Mouse (Mus musculus) MN1 (cell line): ENCODE measurements around the gene Vkorc1.
"Not testable (repeated sequence)": the region's sequence is repeated elsewhere in the genome, so short reads cannot be mapped to it uniquely, and the experiment has no call there.

ENCODE experiments used
- DNase-seq: peaks from one replicate; pipeline ENCODE4 v3.0.0-alpha.2; 2016; ENCODE audit warnings: low spot score

Vkorc1 gene

DNA sequence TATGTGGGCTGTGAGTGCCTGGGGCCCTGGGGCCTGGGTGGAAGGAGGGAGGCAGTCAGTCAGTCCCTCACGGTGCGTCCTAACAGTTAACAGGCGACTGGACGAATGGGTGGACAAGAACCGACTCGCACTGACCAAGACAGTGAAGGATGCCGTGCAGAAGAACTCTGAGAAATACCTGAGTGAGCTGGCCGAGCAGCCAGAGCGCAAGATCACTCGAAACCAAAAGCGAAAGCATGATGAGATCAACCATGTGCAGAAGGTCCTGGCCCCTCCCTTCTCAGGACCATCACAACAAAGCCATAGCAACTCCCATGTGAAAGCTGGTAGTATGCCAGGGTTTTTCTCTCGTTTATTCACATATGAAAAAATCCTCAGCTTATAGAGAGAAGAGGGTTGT is 19.9 kb upstream of the Vkorc1 start:
- DNase-seq, result peak; percentile 79

DNA sequence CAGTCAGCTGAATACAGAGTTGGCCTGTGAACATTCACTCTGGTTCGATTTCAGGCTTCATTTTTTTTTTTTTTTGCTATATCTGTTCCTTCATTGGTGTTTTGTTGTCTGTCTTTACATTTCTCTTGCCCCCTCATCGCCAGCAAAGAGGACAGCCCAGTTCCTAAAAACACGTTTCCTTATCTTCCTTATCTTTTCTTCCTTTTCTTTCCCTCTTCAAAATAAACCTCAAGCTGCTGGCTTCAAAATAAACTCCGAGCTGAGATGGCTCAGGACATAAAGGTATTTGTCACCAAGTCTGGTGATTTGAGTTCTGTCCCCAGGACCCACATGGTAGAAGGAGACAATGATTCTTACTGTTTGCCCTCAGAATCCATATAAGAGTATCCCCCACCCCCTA is 17.5 kb upstream of the Vkorc1 start:
- DNase-seq, result no peak

DNA sequence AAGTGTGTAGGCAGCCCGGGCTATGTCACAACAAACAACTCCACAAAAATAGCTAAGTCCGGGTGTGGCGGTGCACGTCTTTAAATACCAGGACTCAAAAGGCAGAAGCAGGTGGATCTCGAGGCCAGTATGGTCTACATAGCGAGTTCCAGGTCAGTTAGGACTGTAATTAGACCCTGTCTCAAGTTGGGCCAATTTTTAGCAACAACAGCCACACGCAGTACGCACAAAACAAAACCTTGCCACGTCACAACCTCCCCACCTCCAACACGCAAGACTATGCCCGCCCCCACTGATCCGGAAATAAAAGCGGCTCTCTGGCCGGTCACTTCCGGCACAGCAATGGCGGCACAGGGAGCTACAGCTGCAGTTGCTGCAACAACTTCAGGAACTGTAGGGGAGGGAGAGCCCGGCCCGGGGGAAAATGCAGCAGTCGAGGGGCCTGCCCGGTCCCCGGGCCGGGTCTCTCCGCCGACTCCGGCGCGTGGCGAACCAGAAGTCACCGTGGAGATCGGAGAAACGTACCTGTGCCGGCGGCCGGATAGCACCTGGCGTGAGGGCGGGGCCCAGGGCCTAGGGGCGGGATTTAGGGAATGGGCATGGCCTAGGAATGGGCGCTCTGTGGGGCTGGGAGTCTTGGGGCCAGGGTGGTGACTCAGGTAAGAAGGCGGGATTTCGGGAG is 16.9 kb upstream of the Vkorc1 start, which contains the start of gene Kat8:
Gene Kat8, plus strand, starts transcription at position 327 of the 682 bp plus-strand sequence.
- peak; percentile 91 for DNase-seq

DNA sequence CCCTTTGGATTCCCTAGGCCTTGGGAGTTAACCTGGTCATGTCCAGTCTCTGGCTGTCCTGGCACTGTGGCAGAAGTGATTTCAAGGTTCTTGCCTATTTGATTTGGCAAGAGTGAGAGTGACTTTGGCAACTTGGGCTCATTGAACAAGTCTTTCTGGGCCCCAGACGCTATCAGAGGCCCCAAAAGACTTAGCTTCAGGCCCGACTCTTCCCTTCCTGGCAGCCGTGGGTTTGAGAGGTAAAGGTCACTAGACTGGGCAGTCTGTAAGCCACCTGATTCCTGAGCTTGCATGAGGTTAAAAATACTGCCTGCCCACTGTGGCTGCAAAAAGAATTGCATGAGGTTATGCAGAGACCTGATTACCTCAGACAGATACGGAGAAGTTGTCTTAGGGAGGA is 13.2 kb upstream of the Vkorc1 start:
- no peak for DNase-seq

DNA sequence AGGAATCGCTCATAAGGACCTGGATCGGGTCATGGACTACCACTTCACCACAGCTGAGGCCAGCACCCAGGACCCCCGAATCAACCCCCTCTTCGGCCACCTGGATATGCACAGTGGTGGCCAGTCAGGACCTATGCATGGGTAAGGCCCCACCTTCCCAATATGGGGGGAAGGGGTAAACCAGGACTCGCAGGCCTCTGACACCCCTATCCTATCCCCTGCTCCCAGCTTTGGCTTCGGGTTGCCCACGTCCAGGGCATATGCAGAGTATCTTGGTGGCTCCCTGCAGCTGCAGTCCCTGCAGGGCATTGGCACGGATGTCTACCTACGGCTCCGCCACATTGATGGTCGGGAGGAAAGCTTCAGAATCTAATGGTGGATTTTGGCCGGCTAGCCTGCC is 12.5 kb upstream of the Vkorc1 start:
- no peak for DNase-seq

DNA sequence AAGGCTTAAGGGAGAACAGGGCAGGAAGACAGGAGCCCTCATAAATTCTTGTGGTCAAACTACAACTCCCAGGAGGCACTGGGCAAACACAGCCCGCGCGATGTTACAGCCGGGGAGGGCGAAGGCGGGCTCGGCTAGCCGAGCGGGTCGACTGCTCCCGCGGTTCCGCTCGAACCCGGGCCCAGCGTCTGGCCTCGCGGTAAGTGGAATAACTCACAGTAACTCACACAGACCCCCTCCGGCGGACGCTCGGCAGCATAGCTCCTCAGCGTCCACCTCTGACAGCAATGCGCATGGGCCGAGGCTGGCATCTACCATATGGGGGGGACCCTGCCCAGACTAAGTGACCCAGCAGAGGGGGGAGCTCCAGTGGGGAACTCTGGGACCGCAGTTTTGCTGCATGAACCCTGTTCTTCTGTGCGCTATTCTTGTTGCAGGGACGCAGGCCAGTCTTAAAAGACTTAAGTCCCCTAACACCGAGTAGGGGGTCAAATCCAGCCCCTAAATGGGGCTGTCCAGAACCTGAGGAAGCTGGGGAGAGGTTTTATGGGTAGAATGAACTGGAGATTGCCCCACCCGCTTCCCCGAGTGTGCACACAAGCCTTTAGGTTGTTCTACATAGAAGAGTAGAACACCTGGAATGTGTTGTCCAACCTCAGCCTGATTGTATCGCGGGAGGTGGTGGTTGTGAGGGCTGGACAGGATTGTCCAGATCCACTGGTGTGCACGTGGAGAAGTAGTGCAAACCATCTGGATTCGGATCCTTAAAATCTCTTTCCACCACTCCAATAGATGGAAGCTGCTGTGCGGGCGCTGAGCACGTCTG is 8.8 kb upstream of the Vkorc1 start, which contains the start of gene Bckdk:
Gene Bckdk, plus strand, starts transcription at position 112 of the 826 bp plus-strand sequence.
- DNase-seq, result peak; percentile 89

DNA sequence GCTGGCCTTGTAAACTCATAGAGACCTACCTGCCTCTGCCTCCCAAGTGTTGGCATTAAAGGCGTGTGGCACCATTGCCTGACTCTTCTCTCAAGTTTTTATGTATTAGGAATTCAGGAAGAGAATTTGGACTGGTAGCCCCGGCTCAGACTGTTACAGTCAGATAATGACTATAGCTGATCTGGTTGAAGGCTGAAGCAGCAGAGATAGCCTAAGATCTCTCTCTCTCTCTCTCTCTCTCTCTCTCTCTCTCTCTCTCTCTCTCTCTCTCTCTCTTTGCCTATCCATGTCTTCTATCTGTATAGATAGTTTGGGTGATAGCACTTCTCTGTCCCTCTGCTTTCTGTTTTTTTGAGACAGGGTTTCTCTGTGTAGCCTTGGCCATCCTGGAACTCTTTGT is 6.4 kb upstream of the Vkorc1 start:
- DNase-seq, result no peak

DNA sequence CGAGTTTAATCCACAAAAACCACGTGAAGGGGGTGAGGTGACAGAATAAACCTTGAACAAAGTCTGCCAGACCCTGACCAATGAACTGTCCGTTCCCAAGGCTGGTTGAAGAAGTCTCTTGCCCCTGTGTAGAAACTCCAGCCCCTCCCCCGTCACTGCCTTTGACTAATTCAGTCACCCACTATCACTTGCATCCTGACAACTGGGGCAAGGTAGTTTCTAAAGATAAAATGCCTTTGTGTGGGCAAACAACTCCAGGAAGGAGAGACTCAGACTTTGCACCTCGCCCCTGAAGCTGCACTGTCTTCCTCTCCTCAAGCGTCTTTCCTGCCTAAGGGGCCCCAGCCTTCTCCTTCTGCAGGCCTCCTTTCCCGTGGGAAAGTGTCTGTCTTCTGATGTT is 4.6 kb upstream of the Vkorc1 start:
- no peak for DNase-seq

DNA sequence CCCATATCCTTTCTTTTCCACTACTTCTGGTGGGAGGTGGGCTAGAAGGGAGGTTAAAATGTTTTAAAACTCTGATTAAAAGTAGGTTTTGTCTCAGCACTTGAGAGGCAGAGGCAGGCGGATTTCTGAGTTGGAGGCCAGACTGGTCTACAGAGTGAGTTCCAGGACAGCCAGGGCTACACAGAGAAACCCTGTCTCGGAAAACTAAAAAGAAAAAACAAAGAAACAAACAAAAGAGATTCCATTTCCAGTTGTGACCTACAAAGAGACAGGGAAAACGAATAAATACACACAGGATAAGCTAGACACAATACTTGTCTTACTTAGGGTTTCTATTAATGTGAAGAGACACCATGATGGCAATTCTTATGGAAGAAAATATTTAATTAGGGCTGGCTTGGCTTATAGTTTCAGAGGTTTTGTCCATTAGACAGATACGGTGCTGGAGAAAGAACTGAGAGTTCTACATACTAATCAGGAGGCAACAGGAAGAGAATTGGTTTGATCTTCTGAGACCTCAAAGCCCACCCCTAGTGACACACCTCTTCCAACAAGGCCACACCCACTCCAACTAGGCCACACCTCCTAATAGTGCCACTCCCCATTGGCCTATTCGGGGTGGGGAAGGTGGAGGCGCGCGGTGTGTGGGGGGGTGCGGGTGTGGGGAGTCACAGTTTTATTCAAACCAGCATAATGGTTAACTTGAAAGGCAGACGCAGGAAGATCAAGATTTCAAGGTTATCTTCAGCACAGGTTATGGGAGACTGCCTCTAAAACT is 3.0 kb upstream of the Vkorc1 start:
- DNase-seq, result no peak

DNA sequence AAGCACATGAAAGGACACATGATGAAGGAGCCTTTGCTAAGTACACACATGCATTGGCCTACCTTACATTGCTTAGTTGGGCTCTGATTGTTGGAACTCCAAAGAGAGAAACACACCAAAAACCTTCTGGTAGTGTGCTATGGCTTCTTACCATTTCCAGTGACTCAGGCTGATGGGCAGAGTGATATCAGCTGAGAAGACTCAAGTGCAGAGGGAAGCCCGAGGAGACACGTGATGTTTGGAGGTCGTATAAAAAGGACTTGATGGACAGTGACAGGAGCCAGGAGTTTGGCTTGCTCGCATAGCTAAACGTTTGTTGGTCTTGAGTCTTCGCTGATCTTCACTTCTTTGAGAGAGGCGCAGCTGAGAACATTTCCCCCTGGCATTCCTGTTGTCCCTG is 2.1 kb upstream of the Vkorc1 start:
- no peak for DNase-seq

DNA sequence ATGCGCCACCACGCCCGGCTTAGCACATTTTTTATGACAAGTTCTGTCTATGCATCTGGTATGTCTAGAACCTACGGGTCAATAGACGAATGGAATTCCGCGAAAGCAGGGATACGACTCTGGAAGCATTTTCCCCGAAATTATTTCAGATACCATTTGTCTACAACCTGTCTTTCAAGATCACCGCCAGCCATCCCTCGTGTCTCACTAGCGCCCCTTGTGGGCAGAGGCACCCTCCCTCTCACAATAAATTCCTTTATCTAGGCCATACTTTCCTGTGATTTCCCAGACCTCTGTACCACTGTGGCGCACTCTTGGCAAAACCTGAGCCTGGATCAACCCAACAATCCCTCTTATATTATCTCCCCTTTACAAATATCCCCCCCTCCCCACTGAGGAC is 967 bp upstream of the Vkorc1 start:
- no peak for DNase-seq

DNA sequence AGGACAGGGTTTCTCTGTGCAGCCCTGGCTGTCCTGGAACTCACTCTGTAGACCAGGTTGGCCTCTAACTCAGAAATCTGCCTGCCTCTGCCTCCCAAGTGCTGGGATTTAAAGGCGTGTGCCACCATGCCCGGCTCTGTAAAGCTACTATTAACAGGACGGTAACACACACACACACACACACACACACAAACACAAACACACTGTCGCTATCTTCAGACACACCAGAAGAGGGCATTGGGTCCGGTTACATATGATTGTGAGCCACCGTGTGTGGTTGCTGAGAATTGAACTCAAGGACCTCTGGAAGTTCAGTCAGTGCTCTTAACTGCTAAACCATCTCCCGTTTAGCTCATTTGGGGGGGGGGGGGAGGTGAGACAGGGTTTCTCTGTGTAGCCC is 474 bp upstream of the Vkorc1 start:
- not testable (repeated sequence) for DNase-seq

DNA sequence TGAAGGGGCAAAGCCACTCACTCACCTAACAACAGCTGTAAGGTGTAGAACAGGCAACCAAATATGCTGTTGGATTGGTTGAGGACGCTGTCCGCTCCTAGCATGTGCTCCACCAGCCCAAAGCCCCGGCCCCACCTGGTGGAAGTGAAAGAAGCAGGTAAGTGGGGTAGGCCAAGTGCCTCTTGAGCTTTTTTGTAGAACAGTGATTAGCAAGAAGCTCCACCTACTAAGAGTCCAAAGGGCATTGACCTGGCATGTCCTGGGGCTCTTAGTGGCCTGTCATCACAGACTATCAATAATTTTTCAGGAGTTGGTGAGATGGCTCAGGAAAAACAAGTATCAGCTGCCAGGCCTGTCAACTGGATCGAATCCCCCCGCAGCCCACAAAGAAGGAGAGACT is 937 bp downstream of the Vkorc1 start:
- no peak for DNase-seq

DNA sequence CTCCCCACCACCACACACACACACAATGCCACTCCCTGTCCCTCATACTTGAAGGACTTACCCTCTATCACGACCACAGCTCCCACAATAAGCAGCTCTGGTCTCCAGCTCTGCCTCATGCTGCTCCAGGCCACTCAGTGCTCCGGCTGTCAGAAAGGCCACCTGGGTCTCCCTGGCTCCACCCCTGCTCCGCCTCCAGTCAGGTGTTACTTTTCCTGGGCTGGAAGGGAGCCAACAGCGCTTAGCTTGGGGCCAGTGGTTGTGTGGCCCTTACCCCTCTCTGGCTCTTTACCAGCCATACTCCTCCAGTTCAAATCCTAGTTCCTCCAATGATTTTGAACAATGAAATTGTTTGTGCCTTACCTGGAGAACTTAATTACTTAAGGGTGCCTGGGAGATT is 4.6 kb downstream of the Vkorc1 start, which contains the start of gene Prss53:
Gene Prss53, minus strand, starts transcription at position 173 of the 400 bp plus-strand sequence.
- no peak for DNase-seq

DNA sequence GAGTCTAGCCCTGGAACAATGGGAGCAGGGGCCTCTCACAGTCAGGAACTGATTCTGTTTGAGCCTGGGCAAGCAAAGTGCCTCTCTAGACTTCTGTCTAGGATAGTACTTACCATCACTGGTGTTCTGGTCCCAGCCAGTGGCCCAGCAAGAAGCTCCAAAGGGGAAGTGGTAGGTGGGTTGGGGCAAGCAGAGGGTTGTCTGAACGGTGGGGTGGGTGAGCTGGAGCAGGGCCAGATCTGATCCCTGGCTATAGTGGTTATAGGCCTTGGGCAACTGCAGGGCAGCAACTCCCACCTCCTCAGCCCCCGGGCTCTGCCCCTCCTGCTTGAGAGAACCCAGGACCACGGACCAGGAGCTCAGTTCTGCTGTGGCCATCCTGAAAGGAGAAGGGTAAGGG is 6.6 kb downstream of the Vkorc1 start:
- DNase-seq, result no peak

DNA sequence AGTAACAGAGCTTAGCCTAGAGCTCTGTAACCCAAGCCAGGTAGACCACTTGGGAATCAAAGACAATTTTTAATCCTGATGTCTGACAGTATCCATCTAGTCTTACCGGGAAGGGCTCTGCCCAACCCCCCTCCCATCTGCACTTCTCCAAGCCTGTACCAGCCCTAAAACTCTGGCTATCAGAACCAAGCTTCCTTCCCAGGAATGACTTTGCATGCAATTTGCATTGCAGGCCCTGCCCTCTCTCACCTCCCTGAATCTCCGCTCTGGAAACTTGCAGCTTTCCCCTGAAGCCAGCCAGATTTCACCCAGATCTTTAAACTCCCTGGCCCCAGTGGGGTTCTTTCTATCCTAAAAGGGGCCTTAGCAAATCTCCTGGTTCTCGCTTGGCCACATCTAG is 7.6 kb downstream of the Vkorc1 start:
- DNase-seq, result no peak

DNA sequence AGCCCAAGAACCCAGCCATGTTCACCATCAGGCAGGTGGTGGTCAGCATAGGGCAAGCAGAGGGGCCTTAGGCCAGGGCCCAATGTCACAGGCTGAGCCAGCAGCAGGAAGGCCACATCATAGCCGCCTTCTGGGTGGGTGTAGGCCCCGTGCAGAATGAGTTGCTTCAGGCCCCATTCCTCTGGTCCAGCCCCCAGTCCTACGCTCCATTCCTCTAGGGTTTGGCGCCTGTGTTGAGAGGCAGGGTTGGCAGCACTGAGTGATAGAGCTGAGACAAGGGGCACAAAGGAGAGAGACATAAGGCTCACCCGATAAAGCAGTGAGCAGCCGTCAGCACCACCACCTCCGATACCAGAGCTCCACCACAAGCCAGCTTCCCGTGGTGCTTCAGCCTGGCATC is 8.2 kb downstream of the Vkorc1 start:
- no peak for DNase-seq

DNA sequence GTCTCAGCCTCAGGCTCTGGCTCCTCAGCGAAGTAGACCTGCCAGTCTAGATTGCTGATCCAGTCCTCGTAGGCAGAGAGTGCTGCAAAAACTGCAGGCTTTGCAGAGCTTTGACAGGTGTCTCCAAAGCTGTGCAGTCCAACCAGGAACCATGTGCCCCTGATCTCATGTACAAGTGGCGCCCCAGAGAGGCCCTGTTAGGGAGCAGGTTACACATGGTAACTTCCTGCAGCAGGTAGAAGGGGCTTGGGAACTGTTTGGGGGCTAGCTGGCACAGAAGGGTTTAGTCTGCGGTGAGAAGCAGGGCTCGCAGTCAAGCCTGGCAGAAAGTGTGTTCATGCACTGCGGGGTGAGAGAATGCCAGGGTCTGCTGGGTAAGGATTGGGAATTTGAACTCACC is 8.9 kb downstream of the Vkorc1 start:
- no peak for DNase-seq

DNA sequence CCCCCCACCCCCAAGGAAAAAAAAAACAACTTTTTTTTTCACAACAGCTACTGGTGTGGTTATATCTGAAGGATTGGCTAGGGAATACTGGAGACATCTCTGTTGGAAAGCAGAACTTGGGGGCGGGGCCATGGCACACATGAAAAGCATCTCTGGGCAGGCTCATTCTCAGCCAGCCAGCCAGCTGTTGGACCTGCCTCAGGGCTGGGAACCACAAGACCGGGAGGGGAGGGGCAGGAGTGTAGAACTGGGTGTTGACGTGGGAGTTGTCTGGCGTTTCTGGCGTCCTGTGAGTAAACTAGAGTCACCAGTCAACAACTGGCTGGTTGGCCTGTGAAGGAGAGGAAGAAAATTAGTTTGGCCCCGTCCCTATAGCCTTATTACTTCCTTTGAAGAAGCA is 9.5 kb downstream of the Vkorc1 start:
- DNase-seq, result peak; percentile 87

DNA sequence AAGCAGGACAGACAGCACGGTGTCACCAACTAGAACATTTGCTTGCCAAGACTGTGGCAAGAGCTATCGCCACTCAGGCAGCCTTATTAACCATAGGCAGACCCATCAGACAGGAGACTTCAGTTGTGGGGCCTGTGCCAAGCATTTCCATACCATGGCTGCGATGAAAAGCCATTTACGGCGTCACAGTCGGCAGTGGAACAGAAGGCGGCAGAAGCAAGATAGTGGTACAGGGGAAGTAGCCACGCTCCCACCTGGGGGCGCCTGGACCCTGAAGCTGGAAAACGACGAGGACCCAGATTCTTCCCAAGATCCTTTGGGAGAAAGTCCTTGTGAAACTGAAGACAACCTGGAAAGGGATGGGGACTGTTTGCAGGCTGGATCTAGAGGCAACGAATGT is 15.0 kb downstream of the Vkorc1 start:
- no peak for DNase-seq

DNA sequence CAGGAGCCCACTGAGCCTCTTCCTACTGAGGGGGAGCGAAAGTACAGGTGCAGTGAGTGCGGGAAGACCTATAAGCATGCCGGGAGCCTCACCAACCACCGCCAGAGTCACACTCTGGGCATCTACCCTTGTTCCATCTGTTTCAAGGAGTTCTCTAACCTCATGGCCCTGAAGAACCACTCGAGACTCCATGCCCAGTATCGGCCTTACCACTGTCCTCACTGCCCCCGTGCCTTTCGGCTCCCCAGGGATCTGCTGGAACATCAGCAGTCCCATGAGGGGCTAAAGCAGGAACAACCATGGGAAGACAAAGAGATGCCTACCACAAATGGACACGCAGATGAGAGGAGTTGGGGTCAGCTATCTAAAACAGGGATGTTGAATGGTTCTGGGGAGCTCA is 16.1 kb downstream of the Vkorc1 start:
- DNase-seq, result no peak

DNA sequence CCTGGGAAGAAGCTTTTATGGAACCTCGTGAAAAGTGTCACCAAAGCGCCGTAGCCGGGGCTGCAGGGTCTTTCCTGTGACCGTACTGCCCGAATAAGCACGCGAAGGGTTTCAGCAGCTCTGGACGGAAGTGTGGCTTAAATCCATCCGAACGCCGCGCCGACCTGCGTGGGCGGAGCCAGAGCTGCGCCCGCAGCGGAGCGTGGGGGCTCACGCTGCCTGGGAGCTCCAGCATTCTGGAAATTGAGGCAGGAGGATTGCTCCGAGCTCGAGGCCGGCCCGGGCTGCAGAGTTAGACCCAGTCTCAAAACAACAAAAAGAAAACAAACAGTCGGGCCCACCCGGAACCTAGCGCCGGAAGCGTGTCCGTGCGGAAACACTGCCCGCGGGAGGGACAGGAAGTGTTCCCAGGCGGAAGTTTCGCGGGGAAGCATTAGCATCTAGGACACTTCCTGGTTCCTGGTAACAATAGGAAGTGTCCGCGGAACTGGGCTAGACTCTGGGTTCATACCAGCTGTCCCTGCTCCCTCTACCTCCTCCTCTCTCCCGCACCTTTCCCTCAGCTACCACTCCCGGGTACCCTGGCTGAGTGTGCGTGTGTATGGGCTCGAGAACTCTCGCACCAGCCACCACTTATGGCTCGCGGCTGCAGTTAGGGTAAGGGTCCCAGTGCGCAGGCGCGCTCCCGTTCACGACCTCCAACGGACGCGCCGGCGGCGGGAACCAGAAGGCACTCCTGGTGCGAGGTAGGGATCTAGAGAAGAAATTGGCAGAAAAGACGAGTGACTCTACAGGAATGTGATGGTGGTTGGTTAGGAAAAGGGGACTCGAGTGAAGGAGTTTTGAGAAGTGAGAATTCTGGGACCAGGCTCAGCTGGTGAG is 18.7 kb downstream of the Vkorc1 start, which contains the start of gene Zfp668:
Gene Zfp668, minus strand, starts transcription at position 362 of the 882 bp plus-strand sequence.
- DNase-seq, result peak; percentile 96
